Mouse (Mus musculus): ENCODE data around the gene Casc1.

DNA sequence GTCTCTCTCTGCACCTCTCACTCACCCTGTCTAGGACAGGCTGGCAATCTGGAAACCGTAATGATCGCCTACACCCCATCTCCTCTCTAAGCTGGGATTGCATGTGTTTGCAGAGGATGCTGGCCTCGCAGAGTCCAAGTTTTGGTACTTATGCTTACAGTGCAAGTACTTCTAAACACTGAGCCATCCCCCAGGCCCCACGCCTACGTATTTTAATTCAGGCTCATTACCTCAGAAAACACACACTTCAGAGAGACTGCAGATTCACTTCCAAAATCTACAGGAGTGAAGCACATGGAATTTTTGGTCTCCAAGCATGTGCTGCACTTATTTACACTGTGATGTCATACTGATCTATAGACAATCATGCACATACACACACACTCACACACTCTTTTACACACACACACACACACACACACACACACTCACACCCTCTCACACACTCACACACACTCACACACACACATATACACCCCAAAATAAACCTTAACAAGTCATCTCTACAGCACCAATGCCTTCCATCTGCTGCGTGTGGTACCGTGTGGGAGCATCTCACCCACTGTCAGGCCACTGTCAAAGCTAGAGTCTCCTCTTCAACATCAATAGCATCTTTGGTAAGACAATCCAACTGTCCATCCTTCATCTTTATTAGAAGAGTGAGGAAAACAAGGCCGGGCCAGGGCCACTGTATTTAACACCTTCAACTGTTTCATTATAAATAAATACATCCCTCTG is 12.7 kb downstream of the Casc1 start:
- TF ChIP-seq CTCF (IDR thresholded peaks at IDR 0.05; ENCODE audit: low read depth) = no peak
- TF ChIP-seq EP300 (IDR thresholded peaks at IDR 0.05; ENCODE audit: low read depth) = no peak

Measured in liver, embryonic 14.5 days (tissue).